Mouse (Mus musculus): Measurements from ENCODE around the gene Bpnt1. TPM values are rescaled to one million over a fixed set of nuclear protein-coding genes. Genes with fewer than 3 reads are reported as not detected.
A peak's percentile ranks its signal among the peaks of the same experiment; 100 is the strongest.
"Not testable (repeated sequence)": the region's sequence is repeated elsewhere in the genome, so short reads cannot be mapped to it uniquely, and the experiment has no call there.

The Bpnt1 gene
- polyA plus RNA-seq, 1 experiment from 2014 or later = 46.1 TPM

- Histone ChIP-seq H3K4me2 (replicated peaks) (no peak overlapping the region), H3K9ac (no peak overlapping the region), H3K27ac (no peak overlapping the region), H3K36me3 (replicated peaks; ENCODE audit: control insufficient read depth, insufficient read depth) (peaks cover 86% of the 10 kb centered on the region), H3K27me3 (ENCODE audit: control insufficient read depth, insufficient read depth, low read length) (no peaks in the 10 kb centered on the region), H3K9me3 (ENCODE audit: control insufficient read depth, low read length) (no peaks in the 10 kb centered on the region), H3K4me3 (replicated peaks; ENCODE audit: low read length) (no peak overlapping the region), H3K4me1 (replicated peaks; ENCODE audit: control insufficient read depth, insufficient read depth, low read length) (no peaks in the 10 kb centered on the region)
- whole genome bisulfite sequencing = 83% methylated on average over 16 of the region's 16 CpGs
- ATAC-seq (ENCODE audit: low FRiP score) = no peak
- DNase-seq (ENCODE audit: low spot score) = no peak
Measured at GRCm38 (mm10) chr1:185315846-185316568, 15.9 kb upstream of the Bpnt1 start.

GRCm38 (mm10) chr1:185327754-185328345 lies 4.1 kb upstream of the Bpnt1 start:
- peak overlapping the region; percentile 64 for H3K4me2 ChIP-seq (replicated peaks)
- H3K9ac ChIP-seq = not testable (repeated sequence)

GRCm38 (mm10) chr1:185328721-185329610 lies 3.0 kb upstream of the Bpnt1 start, which contains the start of gene Iars2:
TSS of gene Iars2 (minus strand) at chr1:185329396.
- Histone ChIP-seq H3K9ac (peak within 1 kb of the TSS; percentile 78), H3K4me2 (replicated peaks) (peak within 1 kb of the TSS; percentile 64), H3K27me3 (ENCODE audit: control insufficient read depth, insufficient read depth, low read length) (no peaks in the 10 kb centered on the region), H3K4me1 (replicated peaks; ENCODE audit: control insufficient read depth, insufficient read depth, low read length) (peaks cover 20% of the 10 kb centered on the region), H3K27ac (peak within 1 kb of the TSS; percentile 85), H3K9me3 (ENCODE audit: control insufficient read depth, low read length) (no peaks in the 10 kb centered on the region), H3K4me3 (replicated peaks; ENCODE audit: low read length) (peak within 1 kb of the TSS; percentile 66), H3K36me3 (replicated peaks; ENCODE audit: control insufficient read depth, insufficient read depth) (peaks cover 23% of the 10 kb centered on the region)
- WGBS = under 1% methylated on average over 76 of the region's 76 CpGs
- ATAC-seq (ENCODE audit: low FRiP score) = peak; percentile 91
- peak; percentile 91 for DNase-seq (ENCODE audit: low spot score)

More at GRCm38 (mm10) chr1:185327754-185328345, 4.1 kb upstream of the Bpnt1 start:
- WGBS = 56% methylated on average over 3 of the region's 3 CpGs
- H3K36me3 ChIP-seq (replicated peaks; ENCODE audit: control insufficient read depth, insufficient read depth) = peaks cover 35% of the 10 kb centered on the region
- H3K27ac ChIP-seq; DNase-seq (ENCODE audit: low spot score); H3K27me3 ChIP-seq (ENCODE audit: control insufficient read depth, insufficient read depth, low read length); ATAC-seq (ENCODE audit: low FRiP score); H3K9me3 ChIP-seq (ENCODE audit: control insufficient read depth, low read length): not testable (repeated sequence)
- peak overlapping the region; percentile 66; the same call in 1 of the 2 replicates for H3K4me3 ChIP-seq (replicated peaks; ENCODE audit: low read length)
- H3K4me1 ChIP-seq (replicated peaks; ENCODE audit: control insufficient read depth, insufficient read depth, low read length) = peaks cover 11% of the 10 kb centered on the region

- peak overlapping the region; percentile 66; the same call in 1 of the 2 replicates for H3K4me3 ChIP-seq (replicated peaks; ENCODE audit: low read length)
- no peak overlapping the region for H3K27ac ChIP-seq
- H3K4me2 ChIP-seq (replicated peaks) = peak overlapping the region; percentile 64; the same call in 1 of the 2 replicates
- ATAC-seq (ENCODE audit: low FRiP score) (no peak), DNase-seq (ENCODE audit: low spot score) (no peak)
- peaks cover 20% of the 10 kb centered on the region for H3K4me1 ChIP-seq (replicated peaks; ENCODE audit: control insufficient read depth, insufficient read depth, low read length)
- H3K36me3 ChIP-seq (replicated peaks; ENCODE audit: control insufficient read depth, insufficient read depth) = peaks cover 16% of the 10 kb centered on the region
- no peak overlapping the region for H3K9ac ChIP-seq
- H3K9me3 ChIP-seq (ENCODE audit: control insufficient read depth, low read length) = no peaks in the 10 kb centered on the region
- H3K27me3 ChIP-seq (ENCODE audit: control insufficient read depth, insufficient read depth, low read length) = no peaks in the 10 kb centered on the region
- 91% methylated on average over 8 of the region's 8 CpGs for WGBS
Measured at GRCm38 (mm10) chr1:185329851-185330250, 2.1 kb upstream of the Bpnt1 start.

GRCm38 (mm10) chr1:185331364-185331763 lies 585 bp upstream of the Bpnt1 start:
- DNase-seq (ENCODE audit: low spot score) (no peak), ATAC-seq (ENCODE audit: low FRiP score) (no peak)
- peak overlapping the region; percentile 77 for H3K9ac ChIP-seq
- peak overlapping the region; percentile 51 for H3K4me3 ChIP-seq (replicated peaks; ENCODE audit: low read length)
- H3K9me3 ChIP-seq (ENCODE audit: control insufficient read depth, low read length) = no peaks in the 10 kb centered on the region
- H3K4me2 ChIP-seq (replicated peaks) = peak overlapping the region; percentile 60
- peaks cover 20% of the 10 kb centered on the region for H3K4me1 ChIP-seq (replicated peaks; ENCODE audit: control insufficient read depth, insufficient read depth, low read length)
- H3K36me3 ChIP-seq (replicated peaks; ENCODE audit: control insufficient read depth, insufficient read depth) = peaks cover 4% of the 10 kb centered on the region
- 55% methylated on average over 5 of the region's 5 CpGs for WGBS
- peak overlapping the region; percentile 94 for H3K27ac ChIP-seq
- H3K27me3 ChIP-seq (ENCODE audit: control insufficient read depth, insufficient read depth, low read length) = no peaks in the 10 kb centered on the region

- no peaks in the 10 kb centered on the region for H3K9me3 ChIP-seq (ENCODE audit: control insufficient read depth, low read length)
- H3K27ac ChIP-seq = no peak overlapping the region
- ATAC-seq (ENCODE audit: low FRiP score) (no peak), DNase-seq (ENCODE audit: low spot score) (no peak)
- no peak overlapping the region for H3K4me3 ChIP-seq (replicated peaks; ENCODE audit: low read length)
- peaks cover 17% of the 10 kb centered on the region for H3K4me1 ChIP-seq (replicated peaks; ENCODE audit: control insufficient read depth, insufficient read depth, low read length)
- 93% methylated on average over 5 of the region's 5 CpGs for WGBS
- no peak overlapping the region for H3K4me2 ChIP-seq (replicated peaks)
- peaks cover 7% of the 10 kb centered on the region; the same call in 1 of the 2 replicates for H3K36me3 ChIP-seq (replicated peaks; ENCODE audit: control insufficient read depth, insufficient read depth)
- no peak overlapping the region for H3K9ac ChIP-seq
- H3K27me3 ChIP-seq (ENCODE audit: control insufficient read depth, insufficient read depth, low read length) = no peaks in the 10 kb centered on the region
Measured at GRCm38 (mm10) chr1:185333651-185334050, 1.7 kb downstream of the Bpnt1 start.

GRCm38 (mm10) chr1:185334136-185334535 lies 2.2 kb downstream of the Bpnt1 start:
- no peaks in the 10 kb centered on the region for H3K27me3 ChIP-seq (ENCODE audit: control insufficient read depth, insufficient read depth, low read length)
- H3K27ac ChIP-seq = no peak overlapping the region
- DNase-seq (ENCODE audit: low spot score) = no peak
- 93% methylated on average over 4 of the region's 4 CpGs for WGBS
- peaks cover 17% of the 10 kb centered on the region for H3K4me1 ChIP-seq (replicated peaks; ENCODE audit: control insufficient read depth, insufficient read depth, low read length)
- ATAC-seq (ENCODE audit: low FRiP score) = no peak
- H3K9ac ChIP-seq = no peak overlapping the region
- H3K4me2 ChIP-seq (replicated peaks) = no peak overlapping the region
- H3K9me3 ChIP-seq (ENCODE audit: control insufficient read depth, low read length) = no peaks in the 10 kb centered on the region
- no peak overlapping the region for H3K4me3 ChIP-seq (replicated peaks; ENCODE audit: low read length)
- peaks cover 10% of the 10 kb centered on the region; the same call in 1 of the 2 replicates for H3K36me3 ChIP-seq (replicated peaks; ENCODE audit: control insufficient read depth, insufficient read depth)

GRCm38 (mm10) chr1:185335231-185335765 lies 3.3 kb downstream of the Bpnt1 start:
- ATAC-seq (ENCODE audit: low FRiP score) = no peak
- Histone ChIP-seq H3K4me1 (replicated peaks; ENCODE audit: control insufficient read depth, insufficient read depth, low read length) (peaks cover 17% of the 10 kb centered on the region), H3K9ac (no peak overlapping the region)

More at GRCm38 (mm10) chr1:185335231-185335765, 3.3 kb downstream of the Bpnt1 start:
- Histone ChIP-seq H3K36me3 (replicated peaks; ENCODE audit: control insufficient read depth, insufficient read depth) (peaks cover 20% of the 10 kb centered on the region), H3K4me3 (replicated peaks; ENCODE audit: low read length) (no peak overlapping the region), H3K27me3 (ENCODE audit: control insufficient read depth, insufficient read depth, low read length) (no peaks in the 10 kb centered on the region), H3K27ac (no peak overlapping the region), H3K4me2 (replicated peaks) (no peak overlapping the region), H3K9me3 (ENCODE audit: control insufficient read depth, low read length) (no peaks in the 10 kb centered on the region)
- WGBS = 77% methylated on average over 6 of the region's 6 CpGs
- DNase-seq (ENCODE audit: low spot score) = no peak

Data from hindbrain, embryonic 14.5 days (tissue).